Mouse (Mus musculus) telencephalon, adult 2 months (tissue): ENCODE data around the gene Myb.

Source experiments
- DNase-seq: peaks from one replicate; pipeline ENCODE4 v3.0.0-alpha.2; 2011; ENCODE audit warnings: low read depth, low spot score

The Myb gene

GRCm38 (mm10) chr10:21083391-21083918 is 77.3 kb downstream of the Myb start:
- DNase-seq = no peak

GRCm38 (mm10) chr10:21082447-21082846 is 78.3 kb downstream of the Myb start:
- DNase-seq = no peak

- DNase-seq = no peak
These were observed 83.5 kb downstream of the Myb start for GRCm38 (mm10) chr10:21077151-21077719.

- DNase-seq = no peak
These were observed 84.1 kb downstream of the Myb start for GRCm38 (mm10) chr10:21076731-21077130.

- no peak for DNase-seq
These were observed 84.6 kb downstream of the Myb start for GRCm38 (mm10) chr10:21076137-21076536.
